Mouse (Mus musculus) liver, embryonic 11.5 days (tissue): Measurements from ENCODE around the gene Ptrh2. TPM values are rescaled to one million over a fixed set of nuclear protein-coding genes. Genes with fewer than 3 reads are reported as not detected.

ENCODE experiments used
- ATAC-seq: fragments of 200-750 bp; cut with Nextera tagmentation; replicated peaks from 2 replicates; pipeline ENCODE4 v1.8.0; 2017; ENCODE audit warnings: moderate number of reproducible peaks, mild to moderate bottlenecking, moderate TSS enrichment, moderate library complexity; ENCODE audit not compliant: low FRiP score
- DNase-seq: peaks from one replicate; pipeline ENCODE4 v3.0.0-alpha.2; 2017; ENCODE audit warnings: low spot score
- H3K27ac ChIP-seq: fragments of 300-500 bp; sonication (generic); 2 replicates; pipeline ENCODE4 v1.5.1; 2014; ENCODE audit warnings: mild to moderate bottlenecking, low read depth, low read length, control low read depth
- H3K27me3 ChIP-seq: fragments of 300-500 bp; sonication (generic); replicated peaks from 2 replicates; pipeline ENCODE4 v1.6.1; 2014; ENCODE audit warnings: low read length, mixed read lengths; ENCODE audit not compliant: control insufficient read depth, insufficient read depth
- H3K36me3 ChIP-seq: fragments of 300-500 bp; sonication (generic); 2 replicates; pipeline ENCODE4 v1.6.1; 2014; ENCODE audit warnings: mild to moderate bottlenecking, low read length, moderate library complexity, mixed read lengths; ENCODE audit not compliant: control insufficient read depth, insufficient read depth
- H3K4me1 ChIP-seq: fragments of 300-500 bp; sonication (generic); replicated peaks from 2 replicates; pipeline ENCODE4 v1.6.1; 2014; ENCODE audit warnings: low read length, mixed read lengths; ENCODE audit not compliant: control insufficient read depth, insufficient read depth
- H3K4me2 ChIP-seq: fragments of 300-500 bp; sonication (generic); 2 replicates; pipeline ENCODE4 v1.6.1; 2014; ENCODE audit warnings: mild to moderate bottlenecking, control low read depth, moderate library complexity
- H3K4me3 ChIP-seq: fragments of 300-500 bp; sonication (generic); 2 replicates; pipeline ENCODE4 v1.5.1; 2014; ENCODE audit warnings: low read depth, low read length, control low read depth
- H3K9ac ChIP-seq: fragments of 300-500 bp; sonication (generic); 2 replicates; pipeline ENCODE4 v1.6.1; 2014; ENCODE audit warnings: low read depth, low read length, control low read depth
- H3K9me3 ChIP-seq: fragments of 300-500 bp; sonication (generic); 2 replicates; pipeline ENCODE4 v1.6.1; 2016; ENCODE audit warnings: low read length, inconsistent platforms, mixed read lengths; ENCODE audit not compliant: control insufficient read depth
- WGBS: fragments of 180-500 bp; shearing (Covaris S2); extraction: QIAGEN DNeasy Blood & Tissue Kit; methylation state at CpG from one replicate; pipeline ENCODE4 v1.1.7; 2014; 5-methylcytosine and 5-hydroxymethylcytosine counted together
- polyA plus RNA-seq: library from polyadenylated mRNA; unstranded; fragments of >200 nt; fragmentation: Nextera tagmentation; extraction: Ambion mirVana; gene quantifications from 2 replicates; pipeline ENCODE4 v1.2.1, GENCODE M21; 2014

Ptrh2 gene
- polyA plus RNA-seq, 1 experiment from 2014 or later = 40.5 TPM

DNA sequence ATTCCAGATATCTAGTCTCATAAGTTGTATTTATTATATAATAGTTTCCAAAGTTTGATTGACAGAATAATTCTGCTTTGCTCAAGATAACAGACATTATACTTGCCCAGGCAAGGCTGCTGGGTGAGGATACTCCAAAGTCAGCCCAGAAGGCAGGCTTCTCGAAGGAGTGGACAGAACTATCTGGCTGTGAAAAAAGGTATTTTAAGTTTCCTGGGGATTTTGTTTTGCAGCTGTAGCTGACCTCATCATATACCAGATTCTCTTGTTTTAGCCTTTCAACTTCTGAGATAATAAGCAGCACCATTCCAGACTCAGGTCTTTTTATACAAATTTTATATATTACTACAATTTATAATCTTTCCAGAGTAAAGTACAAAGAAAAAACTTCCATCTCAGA lies 34.2 kb upstream of the Ptrh2 start:
- no peak for ATAC-seq
- Histone ChIP-seq H3K4me3 (no peak overlapping the region), H3K27me3 (no peaks in the 10 kb centered on the region), H3K36me3 (peaks cover 2% of the 10 kb centered on the region; the same call in 1 of the 2 replicates), H3K27ac (no peak overlapping the region), H3K4me1 (no peaks in the 10 kb centered on the region), H3K9me3 (no peaks in the 10 kb centered on the region), H3K9ac (no peak overlapping the region), H3K4me2 (no peak overlapping the region)
- 69% methylated on average over 1 of the region's 1 CpGs for WGBS
- DNase-seq = no peak

DNA sequence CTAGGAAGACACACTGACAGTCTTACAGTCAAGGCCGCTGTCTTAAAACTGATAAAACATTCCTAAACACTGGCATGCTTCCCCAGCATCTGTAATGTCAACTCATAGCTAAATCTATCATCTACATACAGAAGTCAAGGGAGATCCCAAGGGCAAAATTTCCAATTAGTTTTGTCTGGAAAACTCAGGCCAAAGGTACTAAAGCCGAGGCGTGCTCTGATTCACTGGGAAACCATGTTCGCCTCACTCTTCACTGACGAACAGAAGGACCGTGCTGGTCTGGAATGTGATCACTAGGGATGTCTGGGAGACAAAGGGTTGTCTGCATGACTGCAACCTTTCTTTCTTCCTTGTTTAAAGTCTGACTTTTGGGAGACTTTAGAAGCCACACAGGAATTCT lies 33.1 kb upstream of the Ptrh2 start:
- no peaks in the 10 kb centered on the region for H3K9me3 ChIP-seq
- H3K36me3 ChIP-seq = peaks cover 2% of the 10 kb centered on the region; the same call in 1 of the 2 replicates
- H3K4me3 ChIP-seq = no peak overlapping the region
- peak overlapping the region; percentile 19; the same call in 1 of the 2 replicates for H3K27ac ChIP-seq
- H3K4me1 ChIP-seq = no peaks in the 10 kb centered on the region
- no peaks in the 10 kb centered on the region for H3K27me3 ChIP-seq
- ATAC-seq (no peak), DNase-seq (no peak)
- no peak overlapping the region for H3K9ac ChIP-seq
- whole genome bisulfite sequencing = 80% methylated on average over 6 of the region's 6 CpGs
- no peak overlapping the region for H3K4me2 ChIP-seq

DNA sequence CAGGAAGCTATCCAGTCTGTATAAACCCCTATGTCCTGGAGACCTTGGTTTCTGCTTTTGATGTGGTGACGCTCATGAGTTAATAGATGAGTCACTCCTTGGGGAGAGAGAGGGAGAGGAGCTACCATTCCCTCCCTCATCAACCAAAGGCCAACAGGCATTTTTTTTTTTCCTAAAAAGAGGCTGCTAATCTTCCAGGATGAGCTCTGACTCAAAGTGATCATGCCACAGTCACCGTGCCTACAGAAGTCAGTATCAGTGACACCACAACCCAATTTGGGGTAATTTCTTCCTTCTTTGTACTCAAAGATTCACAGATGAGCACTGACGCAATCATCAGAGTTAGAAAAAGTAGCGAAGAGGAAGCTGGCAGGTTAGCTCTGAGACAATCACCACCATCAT lies 31.2 kb upstream of the Ptrh2 start:
- WGBS = 67% methylated on average over 4 of the region's 4 CpGs
- Histone ChIP-seq H3K4me1 (peaks cover 5% of the 10 kb centered on the region), H3K4me2 (no peak overlapping the region), H3K27ac (no peak overlapping the region), H3K36me3 (peaks cover 2% of the 10 kb centered on the region; the same call in 1 of the 2 replicates), H3K27me3 (no peaks in the 10 kb centered on the region), H3K9me3 (no peaks in the 10 kb centered on the region), H3K9ac (no peak overlapping the region), H3K4me3 (no peak overlapping the region)
- ATAC-seq (no peak), DNase-seq (no peak)

DNA sequence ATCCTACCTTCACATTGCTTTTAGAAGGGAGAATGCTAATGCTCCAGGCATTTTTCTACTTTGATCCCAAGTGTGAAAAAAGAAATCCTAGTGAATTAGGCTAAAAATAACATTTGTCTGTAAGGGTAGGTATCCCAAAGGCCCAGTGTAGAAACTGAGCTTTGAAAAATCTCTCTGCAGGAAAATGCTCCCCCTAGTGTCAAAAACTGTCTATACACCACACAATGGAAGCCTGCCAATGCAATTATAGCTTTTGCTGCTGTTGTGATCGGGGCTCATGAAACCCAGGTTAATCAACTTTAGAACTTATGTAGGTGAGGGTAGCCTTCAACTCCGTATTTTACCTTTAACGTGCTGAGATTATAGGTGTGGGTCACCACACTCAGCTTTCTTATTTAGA lies 30.3 kb upstream of the Ptrh2 start:
- 44% methylated on average over 3 of the region's 3 CpGs for WGBS
- Histone ChIP-seq H3K4me3 (no peak overlapping the region), H3K27me3 (no peaks in the 10 kb centered on the region), H3K27ac (no peak overlapping the region), H3K36me3 (peaks cover 2% of the 10 kb centered on the region; the same call in 1 of the 2 replicates), H3K4me2 (no peak overlapping the region), H3K4me1 (peaks cover 9% of the 10 kb centered on the region), H3K9ac (no peak overlapping the region), H3K9me3 (no peaks in the 10 kb centered on the region)
- no peak for ATAC-seq
- no peak for DNase-seq

DNA sequence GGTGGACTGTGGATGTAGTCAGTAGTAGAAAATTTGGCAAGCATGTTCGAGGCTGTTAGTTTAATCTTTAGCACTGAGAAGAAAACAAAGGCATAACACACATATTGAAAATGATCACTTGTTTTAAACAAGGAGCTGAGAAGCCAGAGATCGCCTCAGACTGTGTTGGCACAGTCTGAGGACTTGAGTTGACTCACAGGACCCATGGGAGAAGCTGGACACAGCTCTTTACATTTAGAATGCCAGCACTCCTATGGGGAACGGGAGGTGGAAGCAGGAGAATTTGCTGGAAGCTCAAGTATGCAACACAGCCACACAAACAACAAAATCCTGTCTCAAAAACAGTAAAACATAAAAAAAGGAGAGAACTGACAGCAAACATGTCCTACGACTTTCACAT lies 29.7 kb upstream of the Ptrh2 start:
- Histone ChIP-seq H3K36me3 (peaks cover 2% of the 10 kb centered on the region; the same call in 1 of the 2 replicates), H3K4me2 (no peak overlapping the region), H3K27ac (no peak overlapping the region), H3K4me3 (no peak overlapping the region), H3K4me1 (peaks cover 11% of the 10 kb centered on the region), H3K27me3 (no peaks in the 10 kb centered on the region), H3K9me3 (no peaks in the 10 kb centered on the region), H3K9ac (no peak overlapping the region)
- ATAC-seq = no peak
- DNase-seq = no peak
- WGBS = 86% methylated on average over 4 of the region's 4 CpGs

DNA sequence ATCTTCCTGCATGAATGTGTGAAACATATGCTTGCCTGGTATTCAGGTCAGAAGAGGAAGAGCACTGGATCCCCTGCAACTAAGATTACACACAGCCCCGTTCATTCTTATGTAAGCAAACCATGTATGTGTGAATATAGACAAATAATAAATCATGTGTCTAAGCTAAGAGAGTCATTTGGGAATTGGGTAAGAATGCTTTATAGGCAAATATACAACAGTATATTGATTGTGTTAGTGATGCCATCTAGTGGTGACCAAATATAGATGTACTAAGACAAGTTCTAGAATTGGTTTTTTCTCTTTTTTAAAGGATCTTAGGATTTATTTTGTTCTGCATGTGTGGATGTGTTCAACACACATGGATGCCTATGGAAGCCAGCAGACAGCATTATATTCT lies 28.1 kb upstream of the Ptrh2 start:
- no peak overlapping the region for H3K9ac ChIP-seq
- H3K9me3 ChIP-seq = no peaks in the 10 kb centered on the region
- H3K27ac ChIP-seq = no peak overlapping the region
- H3K4me1 ChIP-seq = peaks cover 11% of the 10 kb centered on the region
- H3K27me3 ChIP-seq = no peaks in the 10 kb centered on the region
- no peak for ATAC-seq
- no peak overlapping the region for H3K4me2 ChIP-seq
- DNase-seq = no peak
- 73% methylated on average over 1 of the region's 1 CpGs for WGBS
- H3K36me3 ChIP-seq = peaks cover 2% of the 10 kb centered on the region; the same call in 1 of the 2 replicates
- H3K4me3 ChIP-seq = no peak overlapping the region

DNA sequence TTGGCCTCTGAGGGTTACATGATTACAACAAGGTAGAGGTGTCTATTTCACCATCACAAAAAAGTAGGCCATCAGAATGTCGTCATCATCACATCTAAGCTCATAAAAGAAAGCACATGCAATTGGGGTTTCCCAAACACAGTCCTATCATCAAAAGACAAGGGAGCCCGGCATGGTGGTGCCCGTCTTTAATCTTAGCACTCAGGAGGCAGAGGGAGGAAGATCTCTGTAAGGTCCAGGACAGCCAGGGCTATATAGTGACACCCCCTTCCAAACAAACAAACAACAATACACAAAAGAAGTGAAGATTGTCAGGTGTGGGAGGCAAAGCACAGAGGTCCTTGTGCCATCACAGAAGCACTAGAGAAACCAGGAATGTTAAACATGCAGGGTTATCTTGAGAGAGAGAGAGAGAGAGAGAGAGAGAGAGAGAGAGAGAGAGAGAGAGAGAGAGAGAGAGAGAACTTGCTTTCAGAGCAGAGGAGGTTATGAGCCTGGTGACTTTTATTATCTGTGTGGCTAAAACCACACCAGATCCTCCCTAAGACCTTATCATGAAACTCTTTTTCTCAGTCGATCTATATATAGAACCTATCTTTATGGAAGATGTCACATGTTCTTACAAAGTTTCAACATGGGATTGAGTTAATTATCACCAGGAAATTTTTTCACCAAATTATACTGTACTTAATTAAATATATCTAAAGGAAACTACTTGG lies 26.8 kb upstream of the Ptrh2 start:
- Histone ChIP-seq H3K4me3 (no peak overlapping the region), H3K27me3 (no peaks in the 10 kb centered on the region), H3K4me1 (peaks cover 11% of the 10 kb centered on the region), H3K4me2 (peak overlapping the region; percentile 51), H3K9ac (no peak overlapping the region), H3K27ac (peak overlapping the region; percentile 57), H3K9me3 (no peaks in the 10 kb centered on the region), H3K36me3 (no peaks in the 10 kb centered on the region; the same call in 1 of the 2 replicates)
- DNase-seq (no peak), ATAC-seq (peak; percentile 73)
- 46% methylated on average over 4 of the region's 4 CpGs for WGBS

DNA sequence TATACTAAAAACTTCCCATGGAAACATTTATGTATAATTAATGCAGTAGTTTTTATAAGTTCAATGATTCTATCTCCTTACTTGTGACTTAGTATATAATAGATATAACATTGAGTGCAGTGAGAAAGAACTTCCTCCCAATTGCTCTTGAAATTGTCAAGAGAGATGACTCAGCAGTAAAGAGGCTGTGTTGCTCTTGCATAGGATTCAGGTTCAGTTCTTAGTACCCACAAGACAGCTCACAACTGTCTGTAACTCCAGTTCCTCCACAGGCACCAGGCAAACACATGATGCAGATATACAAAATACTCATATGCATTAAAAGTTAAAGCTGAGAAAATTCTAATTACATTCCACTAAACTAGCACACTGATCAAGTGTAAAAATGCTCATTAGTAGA lies 25.9 kb upstream of the Ptrh2 start:
- ATAC-seq = 0 out of 2 replicates have a peak, but pooled peaks have one; percentile 45
- Histone ChIP-seq H3K9ac (no peak overlapping the region), H3K4me1 (peaks cover 17% of the 10 kb centered on the region), H3K9me3 (no peaks in the 10 kb centered on the region), H3K4me3 (no peak overlapping the region), H3K36me3 (peaks cover 5% of the 10 kb centered on the region), H3K4me2 (no peak overlapping the region), H3K27ac (no peak overlapping the region), H3K27me3 (no peaks in the 10 kb centered on the region)
- no peak for DNase-seq
